Comparison of ENCODE assay signal across 14 mouse cellular contexts in genomic region chr3:101649271-101649670, GRCm38 (mm10).
"Had no signal": no experiment of that assay in that cellular context is flagged by ENCODE, and none has a peak within 500 bp of the region (broad histone marks: within the 10 kb centered on the region; RNA-seq: fewer than 3 reads in every experiment).

No protein-coding gene starts in this region.

- H3K9ac ChIP-seq: liver, embryonic 15.5 days; neural tube, embryonic 15.5 days; stomach, embryonic 15.5 days had no signal

- H3K4me3 ChIP-seq: limb, embryonic 10.5 days; liver, embryonic 15.5 days; myocyte; neural tube, embryonic 15.5 days; stomach, embryonic 15.5 days had no signal

- H3K4me1 ChIP-seq: liver, embryonic 15.5 days had no signal

- H3K27ac ChIP-seq: limb, embryonic 10.5 days; liver, embryonic 15.5 days; neural tube, embryonic 15.5 days; stomach, embryonic 15.5 days had no signal

- H3K27me3 ChIP-seq: liver, embryonic 15.5 days; neural tube, embryonic 15.5 days; stomach, embryonic 15.5 days had no signal

- H3K4me2 ChIP-seq: liver, embryonic 11.5 days; liver, embryonic 15.5 days; neural tube, embryonic 15.5 days; stomach, embryonic 15.5 days had no signal

- ATAC-seq: lung, postnatal 0 days had no signal

- H3K36me3 ChIP-seq: limb, embryonic 10.5 days; liver, embryonic 15.5 days; neural tube, embryonic 15.5 days; stomach, embryonic 15.5 days had no signal

- DNase-seq: kidney, adult 11 months; lung, adult 2 months; lung, postnatal 36 days; midbrain, embryonic 14.5 days; spleen, adult 18-20 months; thymus, adult 2 months; thymus, postnatal 25 days had no signal

- H3K9me3 ChIP-seq: limb, embryonic 10.5 days; liver, embryonic 15.5 days; neural tube, embryonic 15.5 days; stomach, embryonic 15.5 days had no signal
